In genomic region chr13:107094976-107095716, GRCm38 (mm10) we compare ENCODE assay signal across 9 mouse cellular contexts.
DNase-seq lines count a peak whose midpoint lies in the region; ATAC-seq and TF ChIP-seq lines count a peak whose summit lies in the region.
"Had no signal": no experiment of that assay in that cellular context is flagged by ENCODE, and none has a peak within 500 bp of the region (broad histone marks: within the 10 kb centered on the region; RNA-seq: fewer than 3 reads in every experiment).

No protein-coding gene starts in this region.

- no peak for TF ChIP-seq EP300 in heart, adult 2 months (IDR thresholded peaks at IDR 0.05; ENCODE audit: insufficient read depth, low read depth, low read length)

- no peak for DNase-seq in heart, adult 2 months
- DNase-seq in heart, adult 9 months (ENCODE audit: low spot score in 2 of 2) = no peak
- peak; percentile 37 for DNase-seq in embryonic facial prominence, embryonic 10.5 days (ENCODE audit: low spot score)
- DNase-seq in left cerebral cortex, adult 11 months (ENCODE audit: low spot score) = no peak
- DNase-seq in spleen, postnatal 14 days (ENCODE audit: low spot score in 2 of 2) = no peak
- DNase-seq: gastrocnemius, postnatal 10 days had no signal

- no peaks in the 10 kb centered on the region for H3K27me3 ChIP-seq in heart, adult 2 months (ENCODE audit: control insufficient read depth, insufficient read depth, low read length)
- no peaks in the 10 kb centered on the region for H3K27me3 ChIP-seq in embryonic facial prominence, embryonic 10.5 days (replicated peaks; ENCODE audit: low read depth, poor library complexity, severe bottlenecking)
- no peaks in the 10 kb centered on the region; the same call in 1 of the 2 replicates for H3K27me3 ChIP-seq in limb, embryonic 12.5 days
- H3K27me3 ChIP-seq in stomach, embryonic 15.5 days (replicated peaks) = no peaks in the 10 kb centered on the region

- no peak overlapping the region for H3K9ac ChIP-seq in heart, adult 2 months (ENCODE audit: low read depth, low read length)
- H3K9ac ChIP-seq in limb, embryonic 12.5 days (replicated peaks) = no peak overlapping the region
- no peak overlapping the region for H3K9ac ChIP-seq in stomach, embryonic 15.5 days

- H3K4me1 ChIP-seq in heart, adult 2 months (ENCODE audit: control insufficient read depth, insufficient read depth, low read length) = peaks cover 4% of the 10 kb centered on the region
- H3K4me1 ChIP-seq in embryonic facial prominence, embryonic 10.5 days = peaks cover 11% of the 10 kb centered on the region
- peaks cover 15% of the 10 kb centered on the region for H3K4me1 ChIP-seq in limb, embryonic 12.5 days (replicated peaks)
- 0 out of 2 replicates have a peak, but pooled peaks cover 2% of the 10 kb centered on the region for H3K4me1 ChIP-seq in stomach, embryonic 15.5 days

- TF ChIP-seq CTCF in heart, adult 2 months (IDR thresholded peaks at IDR 0.05) = no peak

- H3K4me2 ChIP-seq in limb, embryonic 12.5 days = no peak overlapping the region
- H3K4me2 ChIP-seq in stomach, embryonic 15.5 days = no peak overlapping the region

- H3K27ac ChIP-seq in heart, adult 2 months = peak overlapping the region; percentile 2
- H3K27ac ChIP-seq in embryonic facial prominence, embryonic 10.5 days (replicated peaks) = no peak overlapping the region
- H3K27ac ChIP-seq in limb, embryonic 12.5 days = peak overlapping the region; percentile 24
- no peak overlapping the region for H3K27ac ChIP-seq in stomach, embryonic 15.5 days

- TF ChIP-seq POLR2A in heart, adult 2 months (IDR thresholded peaks at IDR 0.05; ENCODE audit: insufficient read depth, low read depth, low read length) = no peak

- no peaks in the 10 kb centered on the region for H3K36me3 ChIP-seq in heart, adult 2 months (ENCODE audit: control insufficient read depth, insufficient read depth, low read length)
- no peaks in the 10 kb centered on the region for H3K36me3 ChIP-seq in embryonic facial prominence, embryonic 10.5 days (replicated peaks)
- H3K36me3 ChIP-seq in limb, embryonic 12.5 days = no peaks in the 10 kb centered on the region
- H3K36me3 ChIP-seq in stomach, embryonic 15.5 days = no peaks in the 10 kb centered on the region

- no peaks in the 10 kb centered on the region for H3K79me2 ChIP-seq in heart, adult 2 months (replicated peaks; ENCODE audit: control insufficient read depth, insufficient read depth, low read length)

- WGBS in heart, adult 2 months = 4% methylated on average over 11 of the region's 11 CpGs
- WGBS in embryonic facial prominence, embryonic 10.5 days = 75% methylated on average over 11 of the region's 11 CpGs
- 64% methylated on average over 11 of the region's 11 CpGs for WGBS in limb, embryonic 12.5 days
- 61% methylated on average over 11 of the region's 11 CpGs for WGBS in stomach, embryonic 15.5 days

- peak overlapping the region; percentile 34 for H3K4me3 ChIP-seq in heart, adult 2 months
- H3K4me3 ChIP-seq in embryonic facial prominence, embryonic 10.5 days = no peak overlapping the region
- H3K4me3 ChIP-seq in limb, embryonic 12.5 days (replicated peaks) = no peak overlapping the region
- no peak overlapping the region for H3K4me3 ChIP-seq in stomach, embryonic 15.5 days (replicated peaks)

- no peaks in the 10 kb centered on the region for H3K9me3 ChIP-seq in embryonic facial prominence, embryonic 10.5 days
- H3K9me3 ChIP-seq in limb, embryonic 12.5 days = no peaks in the 10 kb centered on the region
- H3K9me3 ChIP-seq in stomach, embryonic 15.5 days = no peaks in the 10 kb centered on the region

- no peak for ATAC-seq in limb, embryonic 12.5 days (ENCODE audit: insufficient number of reproducible peaks, insufficient read depth, low FRiP score, low TSS enrichment, low read depth)
- peak; percentile 35; the same call in 1 of the 2 replicates for ATAC-seq in stomach, embryonic 15.5 days (ENCODE audit: insufficient read depth, low FRiP score, low read depth)
- ATAC-seq in monocyte, adult 5-6 weeks (replicated peaks; ENCODE audit: insufficient number of reproducible peaks, low FRiP score, low TSS enrichment, poor library complexity, severe bottlenecking) = no peak

- intact Hi-C loops in heart, adult 2 months (cut with DNase I) = no loop called here

Comparison
In these comparisons a context has a peak if more than half of its experiments do, and no peak if none do; other contexts are left out.
1. H3K27ac ChIP-seq: peak in heart, adult 2 months (single experiment) and limb, embryonic 12.5 days (single experiment); none in embryonic facial prominence, embryonic 10.5 days (single experiment) and stomach, embryonic 15.5 days (single experiment).